Mouse (Mus musculus): ENCODE data around the gene Atpif1. TPM values are rescaled to one million over a fixed set of nuclear protein-coding genes. Genes with fewer than 3 reads are reported as not detected.

Atpif1 gene
- total RNA-seq (2015) (240 and 279 TPM in 2 replicates), total RNA-seq (2017) (502 and 628 TPM in 2 replicates)

DNA sequence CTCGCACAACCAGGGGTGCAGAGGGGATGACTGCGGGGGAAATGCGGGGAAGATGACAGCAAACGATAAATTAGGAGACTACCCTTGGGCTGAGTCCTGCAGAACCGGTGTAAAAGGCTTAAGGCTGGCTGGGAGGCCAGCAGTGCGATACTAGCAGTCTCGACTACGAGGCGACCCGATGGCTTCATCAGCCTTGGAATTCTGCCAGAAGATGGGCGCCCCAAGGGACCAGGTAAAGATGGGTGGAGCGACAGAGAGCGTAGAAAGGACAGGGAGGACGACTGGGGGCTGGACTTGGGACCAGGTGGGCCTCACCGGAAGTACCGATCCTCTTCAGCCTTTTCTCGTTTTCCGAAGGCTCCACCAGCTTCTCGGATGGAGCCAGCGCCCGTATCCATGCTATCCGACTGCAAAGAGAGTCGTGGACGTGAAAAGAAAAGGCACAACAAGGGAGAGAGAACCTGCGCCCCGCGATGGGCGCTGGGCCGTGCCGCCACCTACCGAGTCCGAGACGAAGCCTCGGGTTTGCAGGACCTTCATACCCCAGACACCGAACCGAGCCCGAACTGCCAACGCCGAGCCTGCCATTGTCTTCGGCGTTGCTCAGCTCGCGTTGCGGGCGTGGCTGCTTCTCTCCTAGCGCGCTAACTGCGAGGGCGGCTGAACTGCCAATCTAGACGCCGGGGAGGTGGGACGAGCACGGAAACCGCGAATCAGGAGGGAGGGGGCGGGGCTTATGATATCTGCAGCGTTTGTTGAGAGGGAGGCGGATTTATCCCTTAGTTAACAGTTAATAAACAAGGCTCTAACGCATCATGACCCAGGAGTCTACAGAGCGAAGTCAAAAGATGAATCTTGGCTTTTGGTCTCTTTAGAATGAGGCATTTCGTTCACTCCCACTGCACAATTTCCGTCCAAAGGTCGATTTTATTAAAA lies at the start of gene Atpif1:
Gene Atpif1 (minus strand): TSS at position 679 of the 936 bp plus-strand sequence.
- peak; percentile 92 for ATAC-seq (ENCODE audit: poor library complexity, severe bottlenecking)

DNA sequence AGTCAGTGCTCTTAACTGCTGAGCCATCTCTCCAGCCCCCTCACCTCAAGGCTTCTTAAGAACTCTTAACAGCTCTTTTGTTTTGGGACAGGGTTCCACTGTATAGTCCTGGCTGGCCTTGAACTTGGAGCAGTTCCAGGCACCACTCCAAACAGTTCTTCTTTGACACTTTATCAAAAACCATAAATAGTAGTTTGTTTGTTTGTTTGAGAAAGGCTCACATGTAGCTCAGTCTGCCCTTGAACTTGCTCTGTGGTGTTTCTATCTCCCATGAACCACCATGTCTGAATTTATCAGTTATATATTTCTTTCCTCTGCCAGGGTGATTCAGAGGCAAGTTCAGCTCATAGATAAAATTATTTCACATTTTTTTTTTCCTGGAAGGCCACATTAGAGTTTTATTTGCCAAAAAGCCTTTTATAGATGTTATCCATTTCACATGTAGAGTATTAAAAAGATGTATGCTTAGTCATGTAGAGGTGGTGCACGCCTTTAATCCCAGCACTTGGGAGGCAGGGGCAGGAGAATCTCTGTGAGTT lies 41.4 kb upstream of the Atpif1 start:
- no peak for ATAC-seq (ENCODE audit: poor library complexity, severe bottlenecking)

DNA sequence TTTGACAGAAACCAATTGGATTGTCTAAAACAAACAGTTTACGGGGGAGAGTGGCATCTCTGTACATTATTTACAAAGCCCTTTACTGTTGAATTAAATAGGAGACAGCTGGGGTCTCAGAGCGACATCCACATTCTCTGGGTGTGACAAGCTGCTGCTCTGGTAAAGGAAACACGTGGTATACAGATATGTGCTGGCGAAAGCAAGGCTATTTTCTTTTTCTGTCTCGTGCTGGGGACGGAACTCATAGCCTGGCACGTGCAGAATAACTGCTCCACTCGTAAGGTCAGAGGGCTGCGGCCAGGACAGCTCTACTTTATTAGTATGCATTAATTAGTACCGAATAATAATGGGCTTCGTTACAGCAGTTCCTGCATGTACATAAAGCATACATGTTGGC lies 39.9 kb upstream of the Atpif1 start:
- no peak for ATAC-seq (ENCODE audit: poor library complexity, severe bottlenecking)

DNA sequence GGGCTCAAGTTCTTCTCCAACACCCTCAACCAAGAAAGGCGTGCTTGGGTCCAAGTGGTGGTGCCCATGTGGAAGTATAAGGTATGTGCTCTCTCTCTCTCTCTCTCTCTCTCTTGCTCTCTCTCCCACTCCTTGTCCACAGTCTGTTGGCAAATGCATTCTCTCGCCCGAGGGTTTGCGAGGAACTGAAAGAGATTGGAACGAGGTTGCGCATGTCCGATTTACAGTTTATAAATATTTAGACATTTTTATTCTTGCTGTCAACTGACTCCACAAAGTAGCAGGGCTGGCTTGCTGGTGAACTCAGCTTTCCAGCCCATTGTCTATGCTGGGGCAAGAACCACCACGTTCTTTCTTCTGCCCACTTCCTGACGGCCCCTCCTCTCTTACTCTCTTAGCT lies 37.7 kb upstream of the Atpif1 start:
- no peak for ATAC-seq (ENCODE audit: poor library complexity, severe bottlenecking)

DNA sequence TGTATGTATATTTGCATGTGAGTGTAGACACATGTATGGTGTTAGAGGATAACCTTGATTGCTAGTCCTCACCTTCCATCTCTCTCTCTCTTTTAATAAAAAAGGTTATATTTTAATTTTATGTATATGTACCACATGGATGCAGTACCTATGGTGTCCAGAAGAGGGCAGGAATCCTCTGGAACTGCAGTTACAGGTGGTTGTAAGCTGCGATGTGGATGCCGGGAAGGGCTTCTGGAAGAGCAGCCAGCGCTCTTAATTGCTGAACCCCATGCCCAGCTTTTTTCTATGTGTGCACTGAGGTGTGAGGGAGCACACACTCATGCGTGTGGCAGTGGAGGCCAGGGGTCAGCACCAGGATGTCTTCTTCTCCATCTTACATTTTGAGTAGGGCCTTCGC lies 35.7 kb upstream of the Atpif1 start:
- no peak for ATAC-seq (ENCODE audit: poor library complexity, severe bottlenecking)

DNA sequence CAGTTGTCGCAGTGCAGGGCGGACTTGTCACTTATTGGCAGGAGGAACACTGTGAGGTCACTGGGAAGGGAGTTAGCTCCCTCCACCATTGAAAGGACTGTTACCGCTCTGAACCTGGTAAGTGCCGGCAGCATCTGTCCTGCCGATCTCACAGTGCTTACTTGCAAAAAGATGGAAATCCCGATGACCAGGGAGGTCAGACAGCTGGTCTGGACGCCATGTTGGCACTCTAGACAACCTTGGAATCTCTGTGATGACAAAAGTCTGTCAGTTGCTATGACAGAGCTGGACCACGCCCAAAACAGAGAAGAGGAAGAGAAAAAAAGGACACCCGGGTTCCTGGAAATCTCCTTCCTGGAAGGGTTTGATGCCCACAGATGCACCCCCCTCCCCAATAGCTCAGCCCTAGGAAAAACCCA lies 33.9 kb upstream of the Atpif1 start:
- peak; percentile 34 for ATAC-seq (ENCODE audit: poor library complexity, severe bottlenecking)

DNA sequence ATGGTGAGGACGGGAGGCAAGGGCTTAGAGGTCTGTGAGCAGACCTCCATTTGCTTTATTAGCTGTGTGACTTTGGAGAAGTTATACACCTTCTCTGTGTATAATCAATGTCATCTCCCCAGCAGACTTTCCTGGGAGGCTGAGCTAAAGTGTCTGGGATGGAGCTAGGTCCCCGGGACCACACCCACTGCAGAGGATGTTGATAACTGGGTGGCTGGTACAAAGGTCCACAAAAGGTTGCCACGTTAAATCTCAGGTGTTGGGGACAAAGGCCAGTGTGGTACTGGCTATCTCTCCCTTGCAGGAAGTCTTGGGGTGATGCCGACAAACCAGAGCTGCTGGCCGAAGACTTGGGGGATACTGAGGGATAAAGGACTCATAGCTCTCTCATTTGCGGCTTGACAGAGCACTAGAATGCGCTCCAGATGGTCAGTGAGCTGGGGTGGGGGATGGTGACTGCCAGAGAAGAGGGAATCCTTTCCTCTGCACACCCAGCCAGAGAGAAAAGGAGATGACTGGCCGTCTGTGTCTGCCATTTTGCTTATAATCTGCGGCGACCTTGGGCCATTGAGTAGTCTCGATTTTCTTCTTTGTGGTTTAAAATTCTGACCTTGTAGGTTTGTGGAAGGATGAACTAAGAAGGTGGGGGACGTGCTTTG lies 31.8 kb upstream of the Atpif1 start:
- no peak for ATAC-seq (ENCODE audit: poor library complexity, severe bottlenecking)

DNA sequence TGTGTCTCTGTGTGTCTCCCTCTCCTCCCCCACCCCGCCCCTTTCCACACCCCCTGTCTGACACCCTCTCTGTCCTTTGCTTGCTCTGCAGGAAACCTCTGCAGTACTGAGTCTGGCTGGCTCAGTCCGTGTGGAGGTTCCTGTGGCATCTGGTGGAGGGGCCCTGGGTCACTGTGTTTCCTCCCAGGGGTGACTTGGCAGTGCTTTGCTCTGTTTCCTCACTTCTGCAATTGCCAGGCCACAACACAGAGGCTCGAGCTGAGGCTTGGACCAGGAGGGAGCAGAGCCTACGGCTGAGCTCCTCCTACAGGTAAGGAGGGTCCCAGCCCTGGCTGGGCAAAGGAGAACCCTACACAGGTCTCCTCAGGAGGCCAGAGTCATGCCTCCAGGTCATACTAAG lies 30.5 kb upstream of the Atpif1 start, which contains the start of gene Ptafr:
Gene Ptafr (plus strand): TSS at position 103 of the 400 bp plus-strand sequence.
- peak; percentile 96 for ATAC-seq (ENCODE audit: poor library complexity, severe bottlenecking)

DNA sequence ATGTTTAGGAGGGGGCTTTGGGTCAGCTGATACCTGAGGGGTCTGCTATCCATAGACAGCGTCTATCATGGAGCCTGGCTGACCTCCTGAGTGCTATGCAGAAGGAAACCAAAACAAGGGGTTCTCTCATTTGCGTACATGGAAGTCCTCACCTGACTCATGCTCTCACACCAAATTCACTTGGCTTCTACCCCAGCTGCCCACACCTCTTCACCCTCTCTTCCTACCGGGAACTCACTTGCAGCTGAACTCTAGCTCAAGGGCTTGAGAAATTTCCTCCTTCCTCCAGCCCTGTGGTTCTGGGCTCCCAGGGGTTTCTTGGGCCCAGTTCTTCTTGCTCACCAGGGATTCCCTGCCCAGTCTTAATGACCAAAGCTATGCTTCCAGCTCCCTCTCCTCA lies 29.8 kb upstream of the Atpif1 start:
- peak; percentile 23; the same call in 1 of the 2 replicates for ATAC-seq (ENCODE audit: poor library complexity, severe bottlenecking)

DNA sequence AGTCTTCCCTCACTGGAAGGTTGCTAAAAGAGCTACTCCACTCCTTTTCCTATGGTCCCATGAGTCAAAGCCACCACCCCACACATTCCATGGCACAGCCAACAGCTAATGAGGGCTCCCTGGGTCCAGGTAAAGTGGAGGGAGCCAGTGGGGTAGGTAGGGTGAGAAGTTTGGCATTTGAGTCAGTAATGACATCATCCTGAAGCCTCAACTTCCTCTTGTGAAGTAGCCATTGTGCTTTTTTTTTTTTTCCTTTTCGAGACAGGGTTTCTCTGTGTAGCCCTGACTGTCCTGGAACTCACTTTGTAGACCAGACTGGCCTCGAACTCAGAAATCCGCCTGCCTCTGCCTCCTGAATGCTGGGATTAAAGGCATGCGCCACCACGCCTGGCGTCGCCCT lies 22.1 kb upstream of the Atpif1 start:
- peak; percentile 81 for ATAC-seq (ENCODE audit: poor library complexity, severe bottlenecking)

DNA sequence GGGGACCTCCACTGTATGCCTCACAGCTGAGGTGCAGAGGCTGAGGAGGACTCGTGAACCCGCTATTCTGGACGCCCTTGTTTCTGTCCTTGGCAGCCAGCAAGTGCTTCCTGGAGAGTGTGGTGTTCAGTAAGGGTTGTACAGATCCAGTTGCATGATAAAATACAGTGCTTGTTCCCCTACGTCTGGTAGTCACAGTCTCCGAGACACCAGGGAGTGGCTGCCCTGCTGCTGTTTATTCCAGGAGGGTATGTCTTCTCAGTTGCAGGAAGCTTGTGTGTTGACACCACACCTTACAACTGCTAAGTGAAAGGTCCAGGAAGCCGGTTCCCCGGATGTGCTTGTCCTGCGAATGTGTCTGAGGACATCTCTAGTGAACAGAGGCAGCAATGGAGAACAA lies 21.2 kb upstream of the Atpif1 start:
- ATAC-seq (ENCODE audit: poor library complexity, severe bottlenecking), result peak; percentile 53

DNA sequence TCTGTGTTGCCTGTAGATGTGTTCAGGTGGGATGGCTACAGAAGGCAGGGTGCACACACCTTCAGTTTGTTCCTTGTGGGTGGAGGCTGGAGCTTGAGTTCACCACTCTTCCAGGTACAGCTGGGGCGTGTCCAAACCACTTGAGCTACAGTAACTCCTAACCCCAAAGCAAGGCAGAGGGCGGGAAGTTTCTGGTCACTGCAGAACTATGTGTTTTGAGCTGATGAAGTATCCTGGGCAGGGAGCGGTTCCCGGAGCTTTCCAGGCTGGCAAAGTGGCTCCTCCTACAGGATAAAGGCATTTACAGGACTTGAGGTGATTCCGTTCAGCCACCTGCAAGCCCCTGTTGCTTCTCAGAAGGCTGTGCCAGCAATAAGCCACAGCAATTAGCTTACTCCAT lies 20.8 kb upstream of the Atpif1 start:
- ATAC-seq (ENCODE audit: poor library complexity, severe bottlenecking), result no peak

DNA sequence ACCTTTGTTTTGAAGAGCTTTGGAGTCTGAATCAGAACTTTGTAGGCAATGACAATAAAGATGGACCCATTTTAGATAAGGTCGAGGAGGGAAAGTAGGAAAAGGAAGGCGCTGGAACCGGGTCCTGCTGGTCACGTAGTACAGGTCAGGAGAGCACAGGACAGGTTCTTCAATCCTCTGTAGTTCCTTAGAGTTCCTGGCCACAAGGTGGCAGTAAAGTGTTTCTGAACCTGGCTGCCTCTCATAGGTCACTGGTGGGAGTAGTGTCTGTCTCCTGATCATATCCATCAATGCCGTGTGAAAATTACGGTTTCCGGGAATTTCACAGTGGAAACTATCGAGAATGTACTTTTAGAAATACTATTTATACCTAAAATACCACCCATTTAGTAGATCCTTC lies 12.4 kb upstream of the Atpif1 start:
- peak; percentile 86; the same call in 1 of the 2 replicates for ATAC-seq (ENCODE audit: poor library complexity, severe bottlenecking)

DNA sequence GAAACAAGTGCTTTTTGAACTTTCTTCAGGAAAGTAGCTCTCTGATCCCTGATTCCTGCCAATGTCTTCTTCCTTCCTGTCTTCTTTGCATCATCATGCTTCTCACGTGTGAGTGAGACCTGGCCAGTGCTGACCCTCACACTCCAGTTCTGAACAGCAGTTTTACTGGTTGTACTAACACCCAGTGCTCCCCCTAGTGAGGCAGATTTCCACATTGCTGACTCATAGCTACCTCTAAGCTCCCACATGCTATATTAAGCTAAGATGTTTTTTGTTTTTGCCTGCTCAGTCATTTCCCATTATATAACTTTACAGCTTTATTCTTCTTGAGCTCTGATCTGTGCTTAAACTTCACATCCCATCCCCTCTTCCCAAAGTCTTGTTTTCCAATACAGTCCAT lies 9.3 kb upstream of the Atpif1 start:
- no peak for ATAC-seq (ENCODE audit: poor library complexity, severe bottlenecking)

DNA sequence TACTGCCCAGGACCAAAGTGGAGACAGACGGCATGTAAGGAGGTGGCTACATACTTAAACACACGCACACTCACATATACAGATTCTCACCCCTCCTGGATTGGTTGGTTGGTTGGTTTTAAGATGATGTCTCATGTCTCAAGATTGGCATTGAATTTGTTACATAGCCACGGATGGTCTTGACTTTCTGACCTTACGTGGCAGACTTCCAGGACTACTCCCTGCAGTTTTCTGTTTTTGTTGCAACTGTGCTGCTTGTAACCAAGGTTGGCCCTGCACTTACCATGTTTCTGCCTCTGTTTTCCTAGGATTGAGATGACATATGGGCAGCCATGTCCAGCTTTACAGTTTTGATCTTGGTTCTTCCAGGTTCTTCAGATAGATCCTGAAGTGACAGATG lies 8.0 kb upstream of the Atpif1 start:
- ATAC-seq (ENCODE audit: poor library complexity, severe bottlenecking), result no peak

DNA sequence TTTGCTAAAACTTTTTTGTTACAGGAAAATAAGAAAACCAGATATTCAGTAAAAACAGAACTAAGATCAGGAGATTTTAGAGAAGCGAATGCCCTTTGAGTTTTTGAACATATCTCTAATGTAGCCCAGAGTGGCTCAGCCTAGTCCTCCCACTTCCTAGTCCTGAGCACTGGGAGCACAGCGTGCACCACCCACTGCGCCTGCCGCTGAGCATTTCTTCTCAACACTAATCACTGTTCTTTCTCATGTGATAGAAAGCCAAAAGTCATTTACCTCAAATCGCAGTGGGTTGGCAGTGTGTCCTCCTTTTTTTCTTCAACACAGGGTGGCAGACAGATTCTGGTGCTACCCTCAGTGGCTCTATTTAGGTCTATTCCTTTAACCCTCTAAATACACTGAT lies 6.0 kb upstream of the Atpif1 start:
- ATAC-seq (ENCODE audit: poor library complexity, severe bottlenecking), result no peak

DNA sequence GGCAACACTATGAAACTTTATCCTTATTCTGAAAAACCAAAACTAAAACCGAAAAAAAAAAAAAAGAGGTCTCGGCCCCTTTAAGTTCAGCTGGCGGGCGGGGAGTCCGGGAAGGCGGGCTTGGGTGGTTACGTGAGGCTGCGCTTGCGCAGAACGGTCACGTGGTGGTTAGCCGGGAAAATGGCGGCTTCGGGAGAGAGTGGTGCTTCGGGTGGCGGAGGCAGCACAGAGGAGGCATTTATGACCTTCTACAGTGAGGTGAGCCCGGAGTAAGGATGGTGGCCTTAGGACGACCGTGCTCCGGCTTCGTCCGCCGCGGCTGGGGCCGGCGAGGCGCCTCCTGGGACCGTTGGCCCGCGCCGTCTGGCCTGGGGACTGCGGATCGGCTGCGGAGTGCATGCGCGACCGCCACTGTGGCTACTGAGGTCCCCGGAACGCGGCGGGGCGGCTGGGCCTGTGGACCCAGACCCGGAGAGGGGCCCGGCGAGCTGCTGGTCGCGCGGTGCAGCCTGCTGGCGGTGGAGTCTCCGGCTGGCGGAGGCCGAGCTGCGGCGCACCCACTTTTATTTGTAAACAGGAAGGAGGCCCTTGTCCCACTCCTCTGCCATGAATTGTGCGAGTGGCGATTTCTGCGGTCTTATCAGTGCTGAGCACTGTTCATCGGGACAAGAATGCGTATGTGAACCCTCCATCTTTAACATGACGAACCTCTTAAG lies 2.1 kb upstream of the Atpif1 start, which contains the start of gene Dnajc8:
Gene Dnajc8 (plus strand): TSS at position 145 of the 716 bp plus-strand sequence.
- peak; percentile 66 for ATAC-seq (ENCODE audit: poor library complexity, severe bottlenecking)

DNA sequence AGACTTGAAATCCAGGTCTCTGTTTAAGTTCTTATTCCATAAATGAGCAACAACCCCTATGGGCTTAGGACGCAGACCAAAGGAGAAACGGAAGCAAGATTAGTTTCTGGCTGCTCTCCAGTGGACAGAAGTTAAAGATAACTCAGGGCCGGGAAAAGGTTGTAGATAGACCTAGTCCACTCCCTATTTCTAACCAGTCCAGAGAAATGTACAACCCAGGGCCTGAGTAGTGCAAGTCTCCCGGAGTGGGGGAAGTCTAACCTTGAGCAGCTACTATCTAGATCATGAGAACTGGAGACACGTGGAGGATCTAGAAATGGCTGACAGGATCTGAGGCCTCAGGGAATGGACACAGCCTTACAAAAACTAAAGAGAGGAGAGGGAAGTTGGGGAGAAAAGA lies 963 bp downstream of the Atpif1 start:
- ATAC-seq (ENCODE audit: poor library complexity, severe bottlenecking), result no peak

DNA sequence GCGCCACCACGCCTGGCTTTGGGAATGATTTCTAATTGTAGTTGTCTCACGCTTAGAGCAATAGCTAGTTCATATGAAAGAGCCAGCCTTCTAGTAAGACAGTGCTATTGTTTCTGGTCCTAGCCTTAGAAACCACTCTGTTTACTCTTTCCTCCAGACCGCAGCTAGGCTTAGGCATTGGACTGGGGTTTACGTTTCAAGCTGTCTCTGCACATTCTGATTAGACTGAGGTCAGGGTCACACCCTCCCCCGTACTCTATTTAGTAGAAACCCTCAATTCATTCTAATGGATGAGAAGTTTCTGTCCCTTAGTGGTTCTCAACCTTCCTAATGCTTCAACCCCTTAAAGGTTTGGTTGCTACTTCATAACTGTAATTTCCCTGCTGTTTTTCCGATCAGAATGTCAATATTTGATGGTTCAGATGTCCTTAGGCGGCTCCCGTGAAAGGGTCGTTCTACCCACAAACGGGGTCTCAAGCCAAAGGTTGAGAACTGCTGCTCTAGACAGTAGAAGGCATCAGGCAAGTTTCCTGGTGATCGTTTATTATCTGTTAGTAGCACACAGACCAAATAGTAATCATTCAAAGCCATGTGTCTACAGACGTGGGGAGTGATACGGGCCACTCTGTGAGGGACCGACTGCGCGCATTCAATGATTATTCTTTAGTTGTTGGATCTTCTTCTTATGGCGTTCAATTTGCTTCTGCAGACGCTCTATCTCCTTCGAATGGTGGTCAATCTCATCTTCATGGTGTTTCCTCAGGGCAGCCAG lies 3.2 kb downstream of the Atpif1 start:
- ATAC-seq (ENCODE audit: poor library complexity, severe bottlenecking), result no peak

DNA sequence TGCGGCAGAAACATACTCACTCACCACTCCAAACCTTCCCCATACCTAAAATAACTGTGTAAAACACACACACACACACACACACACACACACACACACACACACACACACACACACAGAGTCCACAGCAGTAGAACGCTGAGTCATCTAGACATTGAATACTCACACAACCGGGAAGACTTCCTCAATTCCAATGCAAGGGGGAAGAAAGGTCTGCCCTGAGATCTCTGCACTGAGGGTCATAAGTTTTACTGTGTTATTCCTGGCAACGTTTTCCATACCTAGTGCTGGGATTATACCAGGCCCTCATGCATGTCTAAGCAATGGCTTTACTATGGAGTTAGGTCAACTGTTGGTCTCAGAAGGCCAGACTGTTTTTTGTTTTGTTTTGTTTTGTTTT lies 4.1 kb downstream of the Atpif1 start:
- ATAC-seq (ENCODE audit: poor library complexity, severe bottlenecking), result peak; percentile 58
